Mouse (Mus musculus) bone marrow, adult 2 months (tissue): ENCODE measurements around the gene Snx20.

Experiments
- CTCF ChIP-seq: fragments of 200-500 bp; IDR thresholded peaks from 2 replicates; pipeline ENCODE4 v1.5.1; 2011; ENCODE audit warnings: low read length, control low read depth; ENCODE audit not compliant: control insufficient read depth, insufficient read depth
- POLR2A ChIP-seq: fragments of 200-500 bp; IDR thresholded peaks from 2 replicates; pipeline ENCODE4 v1.6.1; 2011; ENCODE audit warnings: low read depth, mild to moderate bottlenecking, control low read depth, low read length, borderline replicate concordance; ENCODE audit not compliant: control insufficient read depth

GRCm38 (mm10) chr8:88609036-88609435, 26.9 kb downstream of the Snx20 start:
- TF ChIP-seq POLR2A: no peak
- no peak for TF ChIP-seq CTCF
